Mouse (Mus musculus) neutrophil, adult 65 days (primary cell): ENCODE data around the gene Avpr1a. TPM values are rescaled to one million over a fixed set of nuclear protein-coding genes. Genes with fewer than 3 reads are reported as not detected.

ENCODE experiments used
- total RNA-seq: library from RNA; stranded (reverse); gene quantifications from 2 replicates; pipeline ENCODE4 v1.2.4, GENCODE M21; 2023

The Avpr1a gene
- not detected in 2 replicates for total RNA-seq

DNA sequence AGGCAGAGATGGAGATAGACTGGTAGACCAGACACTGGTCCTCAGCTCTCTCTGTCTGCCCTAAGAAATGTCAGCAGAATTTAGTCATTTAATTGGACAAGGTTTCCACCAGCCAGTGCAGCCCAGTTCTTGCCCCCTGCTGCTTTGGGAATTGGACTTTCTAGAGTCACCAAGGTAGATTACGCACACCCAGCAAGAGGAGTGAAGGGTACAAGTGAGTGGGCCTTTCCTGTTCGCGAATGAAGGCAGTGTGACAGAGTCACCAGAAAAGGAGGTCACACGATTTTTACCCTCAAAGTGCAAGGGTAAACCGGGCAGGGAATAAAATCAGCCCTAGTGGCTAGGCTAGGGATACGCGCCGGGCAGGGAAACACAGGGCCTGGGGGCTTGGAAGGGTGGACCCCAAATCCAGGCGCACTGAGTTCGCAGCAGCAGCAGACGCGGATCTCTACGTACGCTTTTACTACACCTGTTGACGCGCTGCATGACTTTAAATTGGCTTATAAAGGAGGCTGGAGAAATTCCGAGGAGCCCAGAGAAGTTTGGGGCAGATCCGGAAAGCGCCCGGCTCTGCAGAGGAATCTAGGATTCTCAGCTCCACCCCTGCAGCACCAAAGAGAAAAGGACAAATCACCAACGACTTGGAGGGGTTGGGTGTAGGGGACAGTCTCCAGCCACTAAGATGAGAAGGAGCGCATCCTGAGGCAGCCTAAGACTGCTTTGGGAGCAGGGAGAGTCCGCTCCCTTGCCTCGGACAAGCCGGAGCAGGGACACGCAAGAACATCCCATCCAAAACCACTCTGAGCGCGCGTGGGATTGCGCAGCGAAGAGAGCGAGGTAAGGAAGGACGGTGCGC, at the start of gene Avpr1a:
TSS of gene Avpr1a (plus strand) at position 639 of the 856 bp plus-strand sequence.

Other genes starting within 250 kb of the Avpr1a start
- 23.1 and 28.4 TPM in 2 replicates for gene Ppm1h, start 230.3 kb downstream of the Avpr1a start, total RNA-seq